Mouse (Mus musculus) MN1 (cell line): ENCODE measurements around the gene Ddx31.

Source experiments
- DNase-seq: peaks from one replicate; pipeline ENCODE4 v3.0.0-alpha.2; 2016; ENCODE audit warnings: low spot score

Ddx31 gene

DNA sequence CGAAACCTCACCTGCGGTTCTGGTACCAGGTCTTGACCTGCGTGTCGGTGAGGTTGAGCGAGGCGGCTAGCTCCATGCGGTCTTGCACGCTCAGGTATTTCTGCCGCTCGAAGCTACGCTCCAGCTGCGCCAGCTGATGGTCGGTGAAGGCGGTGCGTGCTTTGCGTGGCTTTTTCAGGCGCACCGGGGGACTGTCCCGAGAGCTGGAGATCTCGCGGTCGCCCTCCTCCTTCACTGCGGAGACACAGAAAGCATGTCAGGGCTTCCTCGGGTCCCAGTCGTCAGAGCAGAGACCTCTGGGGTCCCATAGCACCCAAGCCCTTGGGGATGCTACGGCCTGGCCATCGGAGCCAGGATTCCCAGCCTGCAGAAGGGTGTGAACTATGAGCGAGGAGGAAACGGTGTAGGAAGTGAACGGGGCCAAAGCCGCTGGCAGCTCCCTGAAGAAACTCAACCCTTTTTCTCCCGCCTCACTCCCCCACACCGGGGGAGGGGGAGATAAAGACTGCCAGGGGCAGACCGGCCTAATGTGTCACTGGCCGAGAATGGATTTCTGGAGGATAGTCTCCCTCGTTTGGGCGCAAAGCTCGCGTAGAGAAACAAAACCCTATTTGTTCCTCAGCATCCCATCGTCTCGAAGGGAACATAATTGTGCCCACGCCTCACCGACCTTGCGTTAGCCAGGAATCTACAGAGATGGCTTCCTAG is 71.3 kb downstream of the Ddx31 start:
- no peak for DNase-seq

- no peak for DNase-seq
These were observed 72.0 kb downstream of the Ddx31 start for GRCm38 (mm10) chr2:28912039-28912700.

- no peak for DNase-seq
These were observed 72.8 kb downstream of the Ddx31 start for GRCm38 (mm10) chr2:28912961-28913360.

DNA sequence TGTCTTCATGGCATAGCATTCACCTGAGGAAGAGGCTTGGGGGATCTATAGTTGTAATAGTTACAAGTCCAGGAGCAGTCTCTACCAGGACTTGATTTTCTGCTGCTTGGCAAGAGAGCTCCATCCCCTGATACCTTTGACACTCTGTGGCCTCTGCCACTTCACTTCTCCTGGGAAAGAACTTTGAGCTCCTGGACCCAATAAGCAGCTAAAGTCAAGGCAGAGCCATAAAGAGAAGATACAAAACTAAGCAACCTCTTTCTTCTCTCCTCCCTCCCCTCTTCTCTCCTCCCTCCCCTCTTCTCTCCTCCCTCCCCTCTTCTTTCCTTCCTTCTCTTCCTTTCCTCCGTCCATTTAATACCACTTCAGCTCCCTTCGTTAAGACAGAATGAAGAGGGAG is 73.9 kb downstream of the Ddx31 start:
- no peak for DNase-seq

DNA sequence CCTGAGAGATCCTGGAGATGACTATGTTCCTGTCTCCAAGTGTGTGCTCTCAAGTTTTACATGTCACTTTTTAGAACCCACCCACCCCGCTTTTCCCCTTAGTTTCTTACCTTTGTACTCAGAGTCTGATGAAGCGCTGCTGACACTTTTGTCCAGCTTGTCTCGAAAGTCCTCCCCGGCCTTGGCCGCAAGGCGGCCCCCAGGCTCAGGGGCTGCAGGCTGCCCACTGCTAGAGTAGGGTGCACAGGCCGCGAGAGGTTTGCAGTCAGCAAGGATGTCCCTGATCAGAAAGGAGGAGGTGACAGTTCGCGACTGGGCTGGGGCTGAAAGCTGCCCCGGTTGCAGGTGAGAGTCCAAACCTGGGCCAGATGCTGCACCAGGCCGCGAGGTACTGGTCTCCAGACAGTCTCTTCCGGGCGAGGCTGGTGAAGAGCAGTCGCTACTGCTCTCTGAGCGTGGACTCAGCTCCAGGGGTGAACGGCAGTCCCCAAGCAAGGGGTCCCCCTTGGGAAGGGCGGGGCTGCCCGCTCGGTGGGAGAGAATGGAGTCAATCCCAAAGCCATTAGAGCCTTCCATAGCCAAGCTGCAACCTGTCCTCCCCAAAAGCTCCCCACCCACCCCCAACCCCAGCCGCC is 75.0 kb downstream of the Ddx31 start:
- DNase-seq: no peak

- DNase-seq: no peak
These were observed 75.7 kb downstream of the Ddx31 start for GRCm38 (mm10) chr2:28915768-28916512.

- DNase-seq: peak; percentile 24
These were observed 76.3 kb downstream of the Ddx31 start, which contains the start of gene Barhl1 for GRCm38 (mm10) chr2:28916513-28916865. Barhl1 (minus strand) TSS chr2:28916668.

DNA sequence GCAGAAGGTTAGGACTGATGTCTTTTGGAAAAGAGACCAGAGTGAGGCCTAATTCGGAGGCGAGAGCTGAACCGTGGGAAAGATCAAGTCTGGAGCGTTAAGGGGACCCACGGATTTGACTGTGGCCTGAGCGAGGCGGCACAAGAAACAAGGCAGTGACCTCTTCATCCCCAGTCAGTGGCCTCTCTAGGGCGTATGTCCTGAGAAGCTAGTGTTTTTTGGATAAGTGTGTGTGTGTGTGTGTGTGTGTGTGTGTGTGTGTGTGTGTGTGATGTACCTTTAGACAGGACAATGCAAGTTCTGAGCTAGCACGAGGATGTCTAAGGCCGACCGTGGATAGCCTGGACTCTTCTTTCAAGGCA is 76.9 kb downstream of the Ddx31 start:
- DNase-seq: no peak

GRCm38 (mm10) chr2:28917518-28918361 is 77.5 kb downstream of the Ddx31 start:
- no peak for DNase-seq

DNA sequence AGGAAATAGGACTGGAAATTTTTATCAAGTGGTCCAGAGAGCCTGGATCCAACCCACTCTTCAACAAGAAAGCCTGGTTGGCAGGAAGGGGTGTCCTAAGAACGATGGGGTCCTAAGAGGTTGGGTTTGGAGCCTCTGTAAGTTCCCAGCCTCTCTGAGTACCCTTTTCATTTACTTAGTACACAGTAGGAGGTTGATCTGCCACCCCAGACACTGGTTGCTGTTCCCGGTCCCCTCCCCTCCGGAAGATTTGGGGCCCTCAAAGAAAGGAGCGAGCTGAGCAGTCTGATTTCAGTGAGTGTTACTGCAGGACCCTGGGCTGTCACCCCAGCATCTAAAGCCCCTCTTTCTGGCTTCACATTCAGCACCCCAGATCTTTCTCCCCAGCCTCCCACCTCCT is 78.8 kb downstream of the Ddx31 start:
- no peak for DNase-seq

DNA sequence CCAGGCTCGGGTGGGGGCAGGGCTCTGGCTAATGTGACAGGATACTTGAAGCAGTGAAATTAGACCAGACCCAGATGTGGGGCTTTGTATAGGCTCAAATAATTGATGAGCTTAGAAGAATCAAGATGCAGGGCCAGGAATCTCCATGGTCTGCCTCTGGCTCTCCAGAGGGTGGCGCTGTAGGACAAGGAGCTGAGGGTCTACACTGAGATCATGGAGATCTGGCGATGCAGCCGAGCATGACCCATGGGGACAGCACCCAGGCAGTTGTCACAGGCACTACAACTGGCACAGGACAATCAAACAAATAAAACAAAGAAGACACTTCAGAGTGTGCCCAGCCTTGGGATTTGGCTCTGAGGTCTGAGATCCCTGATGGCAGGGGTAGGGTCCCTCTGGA is 83.7 kb downstream of the Ddx31 start:
- peak; percentile 70 for DNase-seq

DNA sequence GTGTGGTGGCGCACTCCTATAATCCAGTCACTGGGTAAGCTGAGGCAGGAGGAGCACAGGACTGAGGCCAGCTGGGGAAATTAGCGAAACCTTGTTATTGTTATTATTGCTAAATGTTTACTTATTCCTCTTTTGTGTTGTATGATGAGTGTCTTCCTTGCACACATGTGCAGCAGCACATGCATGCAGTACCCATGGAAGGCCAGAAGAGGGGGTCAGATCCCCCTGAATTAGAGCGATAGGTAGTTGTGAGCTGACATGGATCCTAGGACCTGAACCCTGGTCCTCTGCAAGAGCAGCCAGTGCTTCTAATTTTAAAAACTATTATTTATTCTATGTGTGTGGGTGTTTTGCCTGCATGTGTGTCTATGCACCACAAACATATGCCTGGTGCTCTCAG is 90.4 kb downstream of the Ddx31 start:
- no peak for DNase-seq

- no peak for DNase-seq
These were observed 98.8 kb downstream of the Ddx31 start for GRCm38 (mm10) chr2:28938997-28939396.

DNA sequence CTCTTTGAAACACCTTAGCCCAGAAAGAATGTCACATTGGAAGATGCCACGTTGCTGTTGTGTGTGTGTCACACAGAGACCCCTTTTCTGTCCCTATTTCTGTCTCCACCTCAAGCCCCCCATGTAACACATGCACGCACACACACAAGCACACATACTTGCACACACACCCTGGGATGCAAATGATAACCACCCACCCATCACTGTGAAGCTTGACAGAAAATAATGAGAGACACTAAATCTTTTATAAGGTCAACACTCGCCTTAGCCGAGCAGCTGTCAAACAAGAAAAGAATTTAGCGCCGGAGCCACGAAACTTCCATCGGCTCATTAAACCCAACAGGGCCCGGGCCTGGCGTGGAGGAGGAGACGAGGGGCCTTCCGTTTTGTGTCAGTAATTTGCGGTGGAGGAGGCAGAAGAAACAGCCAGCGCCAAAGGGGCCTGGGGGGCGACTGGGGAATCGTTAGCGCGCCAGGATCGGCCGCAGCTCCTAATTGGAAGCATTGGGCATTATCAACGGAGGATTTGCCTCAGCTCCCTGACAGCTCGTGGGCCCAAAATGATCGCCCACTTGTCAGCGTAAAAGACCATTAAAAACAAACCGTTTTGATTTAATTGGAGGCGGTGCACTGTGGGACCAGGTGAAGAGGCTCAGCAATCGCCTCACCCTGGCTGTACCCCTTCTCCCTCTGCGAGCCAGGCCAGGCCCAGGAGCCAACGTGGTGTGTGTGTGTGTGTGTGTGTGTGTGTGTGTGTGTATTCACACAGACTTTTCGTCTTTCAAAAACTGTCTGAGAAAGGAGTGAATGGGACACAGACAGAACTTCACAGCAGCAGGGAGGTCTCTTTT is 103.7 kb downstream of the Ddx31 start:
- no peak for DNase-seq

- no peak for DNase-seq
These were observed 105.2 kb downstream of the Ddx31 start for GRCm38 (mm10) chr2:28945388-28945787.

DNA sequence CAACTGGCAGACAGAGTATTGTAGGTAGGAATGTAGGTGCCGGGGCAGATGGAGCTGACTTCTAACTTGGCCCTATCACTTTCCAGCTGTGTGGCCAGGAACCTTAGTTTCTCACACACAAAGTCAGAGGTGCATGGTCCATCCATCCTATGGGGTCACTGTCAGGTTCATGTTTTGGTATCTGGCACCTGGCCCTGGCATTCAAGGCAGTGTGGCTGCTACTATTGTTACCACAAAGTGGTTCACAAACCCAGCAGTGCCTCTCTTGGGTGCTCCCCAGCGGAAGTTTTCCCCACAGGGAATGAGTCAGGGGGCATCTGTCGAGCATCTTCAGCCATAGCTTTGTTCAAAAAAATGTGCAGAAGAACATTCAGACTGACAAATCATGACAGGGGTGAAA is 106.1 kb downstream of the Ddx31 start:
- no peak for DNase-seq

- no peak for DNase-seq
These were observed 112.8 kb downstream of the Ddx31 start for GRCm38 (mm10) chr2:28952981-28953380.

DNA sequence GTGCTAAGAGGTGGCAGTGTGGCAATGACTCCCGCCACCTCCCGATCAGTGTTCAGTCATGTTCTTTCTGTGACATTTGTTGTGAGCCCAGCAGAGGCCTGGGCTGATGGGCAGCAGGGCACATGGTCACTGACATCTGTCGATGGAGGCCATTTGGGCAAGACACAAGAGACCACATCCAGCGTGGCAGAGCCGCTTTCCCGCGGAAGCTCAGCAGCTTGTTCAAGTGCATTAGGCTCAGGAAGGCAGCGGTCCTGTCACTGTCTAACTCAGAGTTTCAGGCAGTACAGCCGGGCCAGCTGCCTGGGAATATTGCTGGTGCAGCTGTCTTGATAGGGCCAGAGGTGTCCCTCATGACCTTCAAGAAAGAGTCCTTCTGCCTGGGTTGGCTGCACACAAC is 114.4 kb downstream of the Ddx31 start:
- no peak for DNase-seq
